Mouse (Mus musculus) embryonic facial prominence, embryonic 12.5 days (tissue): ENCODE results near the gene Lat2. TPM values are rescaled to one million over a fixed set of nuclear protein-coding genes. Genes with fewer than 3 reads are reported as not detected.

Experiments
- ATAC-seq: fragments of 200-750 bp; cut with Nextera tagmentation; 2 replicates; pipeline ENCODE4 v1.8.0; 2017; ENCODE audit not compliant: insufficient number of reproducible peaks, insufficient read depth, low FRiP score, low TSS enrichment
- H3K27ac ChIP-seq: fragments of 300-500 bp; sonication (generic); 2 replicates; pipeline ENCODE4 v1.5.1; 2016; ENCODE audit warnings: mild to moderate bottlenecking
- H3K27me3 ChIP-seq: fragments of 300-500 bp; sonication (generic); 2 replicates; pipeline ENCODE4 v1.6.1; 2016; ENCODE audit warnings: mild to moderate bottlenecking, moderate library complexity
- H3K36me3 ChIP-seq: fragments of 300-500 bp; sonication (generic); 2 replicates; pipeline ENCODE4 v1.6.1; 2016; ENCODE audit warnings: mild to moderate bottlenecking
- H3K4me1 ChIP-seq: fragments of 300-500 bp; sonication (generic); 2 replicates; pipeline ENCODE4 v1.6.1; 2016
- H3K4me2 ChIP-seq: fragments of 300-500 bp; sonication (generic); replicated peaks from 2 replicates; pipeline ENCODE4 v1.6.1; 2016; ENCODE audit warnings: mild to moderate bottlenecking, moderate library complexity
- H3K4me3 ChIP-seq: fragments of 300-500 bp; sonication (generic); 2 replicates; pipeline ENCODE4 v1.5.1; 2016; ENCODE audit warnings: mild to moderate bottlenecking
- H3K9ac ChIP-seq: fragments of 300-500 bp; sonication (generic); 2 replicates; pipeline ENCODE4 v1.6.1; 2016; ENCODE audit warnings: mild to moderate bottlenecking, moderate library complexity
- H3K9me3 ChIP-seq: fragments of 300-500 bp; sonication (generic); 2 replicates; pipeline ENCODE4 v1.6.1; 2016; ENCODE audit warnings: mild to moderate bottlenecking, moderate library complexity
- WGBS: fragments of 180-500 bp; shearing (Covaris S2); methylation state at CpG from one replicate; pipeline ENCODE4 v1.1.7; 2016; 5-methylcytosine and 5-hydroxymethylcytosine counted together
- polyA plus RNA-seq: library from polyadenylated mRNA; unstranded; fragments of >200 nt; fragmentation: Nextera tagmentation; extraction: Ambion mirVana; gene quantifications from 2 replicates; pipeline ENCODE4 v1.2.1, GENCODE M21; 2016

The Lat2 gene
- polyA plus RNA-seq, 1 experiment from 2014 or later = 1.9 TPM

- H3K27me3 ChIP-seq = no peaks in the 10 kb centered on the region
- no peak overlapping the region for H3K9ac ChIP-seq
- H3K36me3 ChIP-seq = no peaks in the 10 kb centered on the region
- H3K4me3 ChIP-seq = no peak overlapping the region
- H3K4me2 ChIP-seq = no peak overlapping the region
- 69% methylated on average over 3 of the region's 3 CpGs for WGBS
- no peaks in the 10 kb centered on the region for H3K9me3 ChIP-seq
- peaks cover 17% of the 10 kb centered on the region for H3K4me1 ChIP-seq
- no peak overlapping the region for H3K27ac ChIP-seq
- no peak for ATAC-seq
Measured at GRCm38 (mm10) chr5:134568030-134568429, 46.8 kb downstream of the Lat2 start.

- no peak for ATAC-seq
- Histone ChIP-seq H3K4me2 (no peak overlapping the region), H3K4me1 (peaks cover 12% of the 10 kb centered on the region), H3K9me3 (no peaks in the 10 kb centered on the region), H3K4me3 (no peak overlapping the region), H3K36me3 (no peaks in the 10 kb centered on the region), H3K27ac (no peak overlapping the region), H3K9ac (no peak overlapping the region), H3K27me3 (no peaks in the 10 kb centered on the region)
- WGBS = 86% methylated on average over 4 of the region's 4 CpGs
Measured at GRCm38 (mm10) chr5:134567445-134567844, 47.4 kb downstream of the Lat2 start.

GRCm38 (mm10) chr5:134565696-134566095, 49.1 kb downstream of the Lat2 start:
- peaks cover 8% of the 10 kb centered on the region; the same call in 1 of the 2 replicates for H3K4me1 ChIP-seq
- no peak for ATAC-seq
- H3K27ac ChIP-seq = no peak overlapping the region
- no peaks in the 10 kb centered on the region for H3K27me3 ChIP-seq
- no peaks in the 10 kb centered on the region for H3K36me3 ChIP-seq
- H3K4me3 ChIP-seq = no peak overlapping the region
- no peaks in the 10 kb centered on the region for H3K9me3 ChIP-seq
- H3K9ac ChIP-seq = no peak overlapping the region
- WGBS = 91% methylated on average over 6 of the region's 6 CpGs
- no peak overlapping the region for H3K4me2 ChIP-seq

- Histone ChIP-seq H3K4me2 (no peak overlapping the region), H3K9ac (no peak overlapping the region), H3K27ac (no peak overlapping the region), H3K4me1 (peaks cover 7% of the 10 kb centered on the region; the same call in 1 of the 2 replicates), H3K36me3 (no peaks in the 10 kb centered on the region), H3K4me3 (no peak overlapping the region), H3K27me3 (no peaks in the 10 kb centered on the region), H3K9me3 (no peaks in the 10 kb centered on the region)
- 95% methylated on average over 2 of the region's 2 CpGs for WGBS
- ATAC-seq = no peak
Measured at GRCm38 (mm10) chr5:134564272-134564671, 50.6 kb downstream of the Lat2 start.

- Histone ChIP-seq H3K4me2 (no peak overlapping the region), H3K9ac (no peak overlapping the region), H3K4me3 (no peak overlapping the region), H3K4me1 (peaks cover 2% of the 10 kb centered on the region), H3K9me3 (no peaks in the 10 kb centered on the region), H3K36me3 (no peaks in the 10 kb centered on the region), H3K27me3 (no peaks in the 10 kb centered on the region), H3K27ac (no peak overlapping the region)
- no peak for ATAC-seq
- WGBS = 78% methylated on average over 16 of the region's 16 CpGs
Measured at GRCm38 (mm10) chr5:134560450-134561171, 54.2 kb downstream of the Lat2 start.

GRCm38 (mm10) chr5:134560071-134560449, 54.8 kb downstream of the Lat2 start, which contains the start of gene Syna:
Syna (minus strand) TSS chr5:134560171.
- peaks cover 8% of the 10 kb centered on the region for H3K4me1 ChIP-seq
- no peak within 1 kb of the TSS for H3K27ac ChIP-seq
- no peaks in the 10 kb centered on the region for H3K9me3 ChIP-seq
- ATAC-seq = no peak
- H3K9ac ChIP-seq = no peak within 1 kb of the TSS
- no peaks in the 10 kb centered on the region for H3K27me3 ChIP-seq
- H3K36me3 ChIP-seq = no peaks in the 10 kb centered on the region
- H3K4me3 ChIP-seq = no peak within 1 kb of the TSS
- 85% methylated on average over 7 of the region's 7 CpGs for WGBS
- H3K4me2 ChIP-seq = no peak within 1 kb of the TSS

- Histone ChIP-seq H3K36me3 (no peaks in the 10 kb centered on the region), H3K9ac (no peak overlapping the region), H3K4me2 (peak overlapping the region; percentile 23; the same call in 1 of the 2 replicates), H3K4me1 (peaks cover 26% of the 10 kb centered on the region), H3K27ac (0 out of 2 replicates have a peak overlapping the region, but pooled peaks have one; percentile 41), H3K9me3 (no peaks in the 10 kb centered on the region), H3K27me3 (no peaks in the 10 kb centered on the region), H3K4me3 (no peak overlapping the region)
- ATAC-seq = no peak
- WGBS = 11% methylated on average over 20 of the region's 20 CpGs
Measured at GRCm38 (mm10) chr5:134555463-134556164, 59.2 kb downstream of the Lat2 start.

- no peak overlapping the region for H3K27ac ChIP-seq
- no peaks in the 10 kb centered on the region for H3K27me3 ChIP-seq
- H3K4me2 ChIP-seq = no peak overlapping the region
- WGBS = 82% methylated on average over 5 of the region's 5 CpGs
- no peaks in the 10 kb centered on the region for H3K9me3 ChIP-seq
- no peaks in the 10 kb centered on the region for H3K36me3 ChIP-seq
- no peak for ATAC-seq
- no peak overlapping the region for H3K9ac ChIP-seq
- no peak overlapping the region for H3K4me3 ChIP-seq
- H3K4me1 ChIP-seq = peaks cover 31% of the 10 kb centered on the region
Measured at GRCm38 (mm10) chr5:134553951-134554546, 60.8 kb downstream of the Lat2 start.

- Histone ChIP-seq H3K27ac (peak within 1 kb of the TSS; percentile 99), H3K4me2 (peak within 1 kb of the TSS; percentile 80), H3K9me3 (no peaks in the 10 kb centered on the region), H3K4me3 (peak within 1 kb of the TSS; percentile 87), H3K36me3 (0 out of 2 replicates have a peak, but pooled peaks cover 3% of the 10 kb centered on the region), H3K9ac (peak within 1 kb of the TSS; percentile 94), H3K27me3 (no peaks in the 10 kb centered on the region), H3K4me1 (peaks cover 35% of the 10 kb centered on the region)
- peak; percentile 93 for ATAC-seq
- 1% methylated on average over 56 of the region's 61 CpGs for WGBS
Measured at GRCm38 (mm10) chr5:134552110-134552972, 62.5 kb downstream of the Lat2 start, which contains the start of gene Clip2. Clip2 (minus strand) TSS chr5:134552434.

GRCm38 (mm10) chr5:134551233-134552109, 63.4 kb downstream of the Lat2 start:
- WGBS = 1% methylated on average over 51 of the region's 52 CpGs
- Histone ChIP-seq H3K27me3 (no peaks in the 10 kb centered on the region), H3K27ac (peak overlapping the region; percentile 99), H3K9me3 (no peaks in the 10 kb centered on the region), H3K9ac (peak overlapping the region; percentile 94), H3K4me1 (peaks cover 35% of the 10 kb centered on the region), H3K36me3 (0 out of 2 replicates have a peak, but pooled peaks cover 3% of the 10 kb centered on the region), H3K4me3 (peak overlapping the region; percentile 87), H3K4me2 (peak overlapping the region; percentile 80)
- ATAC-seq = no peak
